Mouse (Mus musculus): ENCODE measurements around the gene Atad2b. TPM values are rescaled to one million over a fixed set of nuclear protein-coding genes. Genes with fewer than 3 reads are reported as not detected.
"Not testable (repeated sequence)": the region's sequence is repeated elsewhere in the genome, so short reads cannot be mapped to it uniquely, and the experiment has no call there.

Atad2b gene
- total RNA-seq (2017), result 40.0 and 48.1 TPM in 2 replicates

DNA sequence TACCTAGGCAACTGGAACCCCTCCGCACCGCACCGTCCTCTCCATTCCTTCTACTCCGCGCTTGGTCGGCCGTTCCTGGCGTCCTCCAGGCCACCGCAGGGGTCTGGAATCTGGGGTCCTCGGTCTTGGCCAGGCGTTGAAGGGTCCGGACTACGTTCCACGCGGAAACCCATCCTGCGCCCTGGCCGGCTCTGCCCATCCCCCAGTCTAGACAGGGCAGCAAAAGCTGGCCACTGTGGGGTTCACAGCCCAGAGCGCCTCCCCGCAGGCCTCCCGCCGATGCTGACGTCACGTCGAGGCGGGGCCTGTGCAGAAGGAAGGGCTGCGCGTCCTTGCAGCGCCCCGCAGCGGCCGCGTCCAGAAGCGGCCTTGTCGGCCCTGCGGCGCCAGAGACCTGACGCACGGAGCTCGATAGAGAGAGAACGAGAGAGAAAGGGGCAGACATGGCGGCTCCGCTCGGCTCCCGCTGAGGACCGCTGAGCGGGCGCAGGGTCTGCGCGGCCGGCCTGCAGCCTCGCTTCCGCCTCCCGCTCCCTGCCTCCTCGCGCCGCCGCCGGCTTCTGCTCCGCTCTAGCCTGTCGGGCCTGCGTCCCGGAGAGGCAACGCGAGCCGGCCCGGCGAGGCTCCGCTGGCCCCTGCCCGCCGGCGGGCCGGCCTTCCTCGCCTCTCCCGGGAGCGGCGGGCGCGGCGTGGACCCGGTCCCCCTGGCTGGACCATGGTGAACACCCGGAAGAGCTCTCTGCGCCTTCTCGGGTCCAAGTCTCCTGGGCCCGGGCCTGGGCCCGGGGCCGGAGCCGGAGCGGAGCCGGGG, at the start of gene Atad2b:
Atad2b (plus strand) TSS at position 360 of the 811 bp plus-strand sequence.
- ATAC-seq (replicated peaks in 1 of 2; ENCODE audit: insufficient read depth in 1 of 2, low FRiP score in 2 of 2, low TSS enrichment in 1 of 2, low read depth in 1 of 2, poor library complexity in 2 of 2, severe bottlenecking in 2 of 2), result peak; percentile 83 to 88

DNA sequence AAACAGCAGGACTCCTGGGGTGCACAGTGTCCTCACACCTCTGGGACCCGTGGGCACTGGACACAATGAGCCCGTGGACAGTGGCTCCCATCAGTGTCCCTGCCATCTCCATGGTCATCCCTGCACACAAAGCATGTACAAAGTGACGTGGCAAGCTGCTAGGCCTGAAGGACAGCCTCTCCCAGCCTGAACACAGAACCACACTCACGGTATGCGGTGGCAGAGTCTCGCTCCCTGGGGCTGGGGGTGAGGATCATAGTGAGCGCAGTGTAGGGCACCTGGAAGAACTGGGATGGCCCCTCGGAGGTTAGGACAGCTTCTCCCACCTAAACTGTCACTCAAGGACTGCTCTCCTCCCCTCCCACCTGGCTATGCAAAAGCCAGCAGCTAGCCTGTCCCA, 48.2 kb upstream of the Atad2b start:
- ATAC-seq (replicated peaks in 1 of 2; ENCODE audit: insufficient read depth in 1 of 2, low FRiP score in 2 of 2, low TSS enrichment in 1 of 2, low read depth in 1 of 2, poor library complexity in 2 of 2, severe bottlenecking in 2 of 2), result no peak

DNA sequence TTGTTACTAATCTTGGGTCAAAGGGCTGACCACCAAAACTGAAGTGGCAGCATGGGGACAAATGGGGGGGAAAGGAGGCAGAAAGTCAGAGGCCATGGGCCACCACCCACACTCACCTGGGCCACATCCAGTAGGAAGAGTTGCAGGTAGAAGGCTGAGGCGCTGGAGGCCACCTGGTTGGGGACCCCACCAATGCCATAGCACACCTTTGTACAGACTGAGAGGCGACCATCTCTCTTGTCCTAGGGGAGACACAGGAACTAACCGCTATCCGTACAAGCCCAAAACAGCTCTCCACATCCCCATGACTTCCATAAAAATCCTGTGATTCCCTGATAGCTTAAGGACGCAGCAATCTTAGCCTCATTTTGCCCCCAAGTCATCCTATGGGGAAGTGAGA, 45.9 kb upstream of the Atad2b start:
- no peak for ATAC-seq (replicated peaks in 1 of 2; ENCODE audit: insufficient read depth in 1 of 2, low FRiP score in 2 of 2, low TSS enrichment in 1 of 2, low read depth in 1 of 2, poor library complexity in 2 of 2, severe bottlenecking in 2 of 2)

DNA sequence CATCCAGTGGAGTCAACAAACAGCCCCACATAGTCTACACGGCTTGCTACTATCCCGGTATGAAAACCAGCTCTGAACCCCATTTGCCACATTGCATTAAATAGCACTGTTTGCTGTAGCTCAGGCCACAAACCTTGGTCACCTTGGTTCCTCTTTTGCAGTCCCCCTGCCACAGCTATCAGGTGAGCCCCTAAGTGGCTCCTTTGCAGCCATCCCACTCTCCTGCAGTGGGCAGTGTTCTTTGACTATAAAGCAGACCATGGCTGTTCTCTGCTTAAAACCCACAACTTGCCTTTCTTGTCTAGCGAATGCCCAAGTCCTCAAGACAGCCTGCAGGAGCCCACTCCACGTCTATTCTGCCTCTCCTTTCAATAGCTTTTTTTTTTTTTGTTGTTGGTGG, 44.9 kb upstream of the Atad2b start:
- ATAC-seq (replicated peaks in 1 of 2; ENCODE audit: insufficient read depth in 1 of 2, low FRiP score in 2 of 2, low TSS enrichment in 1 of 2, low read depth in 1 of 2, poor library complexity in 2 of 2, severe bottlenecking in 2 of 2), result no peak

DNA sequence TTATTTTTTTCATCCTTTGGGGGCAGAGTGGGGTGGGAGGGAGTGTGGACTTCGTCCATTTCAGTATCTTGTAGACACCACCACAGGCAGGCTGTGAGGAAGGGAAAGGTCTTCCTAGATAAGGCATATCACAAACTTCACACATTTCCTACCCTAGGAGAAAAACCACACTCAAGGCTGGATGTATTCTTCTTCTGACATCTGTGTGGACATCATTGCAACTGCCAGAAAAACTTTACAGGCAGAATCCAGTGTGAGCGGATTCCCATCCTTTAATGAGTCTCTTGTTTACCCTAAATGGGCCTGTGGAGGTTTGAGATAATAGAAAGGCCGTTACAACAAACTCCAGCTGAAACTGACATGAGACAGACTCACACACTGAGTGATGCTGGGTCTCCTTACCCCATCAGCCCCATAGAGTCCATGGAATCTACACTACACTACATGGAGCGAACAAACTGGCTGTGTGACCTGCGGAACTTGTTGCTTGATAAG, 44.1 kb upstream of the Atad2b start:
- ATAC-seq (replicated peaks in 1 of 2; ENCODE audit: insufficient read depth in 1 of 2, low FRiP score in 2 of 2, low TSS enrichment in 1 of 2, low read depth in 1 of 2, poor library complexity in 2 of 2, severe bottlenecking in 2 of 2), result peak in 1 of 2 experiments; percentile 36; a peak in 1 of 4 replicates

DNA sequence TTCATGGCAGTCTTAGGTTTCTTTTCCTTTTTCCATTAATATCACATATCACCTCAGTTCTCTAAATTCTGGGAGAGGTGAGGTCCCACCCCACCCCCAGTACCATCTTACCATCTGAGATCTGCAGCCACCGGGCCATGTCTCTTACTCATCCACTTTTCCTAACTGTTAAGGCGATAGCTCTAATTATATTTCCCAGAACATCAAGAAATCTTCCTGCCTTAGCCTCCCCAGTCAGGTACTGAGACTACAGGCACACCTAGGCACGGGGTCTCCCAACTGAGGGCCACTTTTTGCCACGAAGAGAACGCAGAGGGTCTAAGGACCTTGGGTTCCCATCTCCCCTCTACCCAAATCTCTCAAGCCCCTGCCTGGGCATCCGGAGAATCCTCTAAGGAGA, 43.6 kb upstream of the Atad2b start:
- ATAC-seq (replicated peaks in 1 of 2; ENCODE audit: insufficient read depth in 1 of 2, low FRiP score in 2 of 2, low TSS enrichment in 1 of 2, low read depth in 1 of 2, poor library complexity in 2 of 2, severe bottlenecking in 2 of 2), result no peak

DNA sequence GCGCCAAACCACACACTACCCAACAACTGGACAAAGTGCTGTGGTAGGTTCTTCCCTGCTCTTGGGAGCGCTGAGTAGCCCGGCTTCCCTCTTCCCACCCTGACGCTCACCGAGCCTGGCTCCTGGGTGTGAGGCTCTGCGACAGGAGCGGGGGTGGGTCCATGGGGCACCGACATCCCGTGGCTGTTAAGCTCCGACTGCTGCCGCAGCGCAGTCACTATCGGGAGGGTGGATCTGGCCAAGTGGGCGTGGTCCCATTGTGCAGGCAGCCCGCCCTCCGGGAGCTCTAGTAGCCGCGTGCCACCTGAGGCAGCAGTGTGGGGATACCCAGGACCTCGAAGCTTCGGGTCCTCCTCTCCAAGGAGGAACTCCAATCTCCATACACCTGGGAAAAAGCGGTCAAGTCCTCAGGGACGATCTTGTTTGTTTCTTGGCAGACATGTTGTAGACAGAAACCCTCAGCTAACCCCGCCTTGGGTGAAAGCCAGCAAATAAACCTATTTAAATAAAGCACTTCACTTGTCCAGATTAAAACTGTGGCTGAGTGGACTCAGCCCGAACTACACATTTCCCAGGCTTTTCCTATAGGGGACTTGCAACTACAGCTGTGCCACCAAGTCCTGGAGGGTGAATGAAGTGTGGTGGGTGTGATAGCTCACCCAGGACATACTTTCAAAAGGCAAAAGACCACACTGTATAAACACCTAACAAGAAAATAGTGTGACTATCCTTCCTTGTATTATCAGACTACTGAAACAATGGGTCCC, 42.8 kb upstream of the Atad2b start, which contains the start of gene Mfsd2b:
Mfsd2b (minus strand) TSS at position 199 of the 767 bp plus-strand sequence.
- peak; percentile 87 to 91 for ATAC-seq (replicated peaks in 1 of 2; ENCODE audit: insufficient read depth in 1 of 2, low FRiP score in 2 of 2, low TSS enrichment in 1 of 2, low read depth in 1 of 2, poor library complexity in 2 of 2, severe bottlenecking in 2 of 2)

DNA sequence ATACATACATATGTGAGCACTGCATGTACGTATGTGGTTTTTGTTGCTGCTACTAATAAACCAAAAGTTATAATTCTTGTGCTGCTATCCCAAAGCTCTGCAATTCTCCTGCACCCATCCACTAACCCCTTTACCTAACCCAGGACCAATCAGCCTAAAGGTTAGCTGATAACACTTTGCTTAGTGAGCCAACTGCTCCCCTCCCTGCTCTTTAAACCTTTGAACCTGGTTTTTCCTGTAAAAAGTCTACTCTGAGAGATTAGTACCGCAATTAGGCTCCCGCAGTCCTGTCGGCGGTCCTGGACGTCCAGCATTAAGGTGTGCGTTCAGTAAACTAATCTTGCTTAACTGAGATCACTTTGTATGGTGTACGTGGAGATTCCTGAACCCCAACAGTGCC, 41.5 kb upstream of the Atad2b start:
- no peak for ATAC-seq (replicated peaks in 1 of 2; ENCODE audit: insufficient read depth in 1 of 2, low FRiP score in 2 of 2, low TSS enrichment in 1 of 2, low read depth in 1 of 2, poor library complexity in 2 of 2, severe bottlenecking in 2 of 2)

DNA sequence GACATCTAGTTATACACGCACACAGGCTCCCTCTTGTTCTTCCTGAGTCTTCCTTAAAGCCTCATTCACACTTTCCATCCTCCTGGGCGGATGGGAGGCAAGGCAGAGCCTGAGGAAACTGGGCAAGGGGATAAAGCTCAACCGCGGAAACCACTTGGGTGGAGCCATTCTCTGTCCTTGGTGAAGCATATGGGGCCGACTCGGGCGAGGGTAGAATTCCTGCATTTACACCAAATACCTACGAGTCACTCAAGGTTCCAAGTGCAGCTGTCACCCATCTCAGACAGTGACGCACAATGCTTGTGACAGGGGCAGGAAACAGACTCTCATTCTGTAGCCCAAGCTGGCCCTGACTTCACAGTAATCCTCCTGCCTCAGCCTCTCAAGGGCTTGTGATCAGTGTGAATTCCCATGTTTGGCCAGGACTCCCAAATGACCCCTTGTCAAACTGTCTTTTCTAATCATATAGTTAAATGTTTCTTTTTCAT, 38.8 kb upstream of the Atad2b start:
- ATAC-seq (replicated peaks in 1 of 2; ENCODE audit: insufficient read depth in 1 of 2, low FRiP score in 2 of 2, low TSS enrichment in 1 of 2, low read depth in 1 of 2, poor library complexity in 2 of 2, severe bottlenecking in 2 of 2), result 0 out of 4 replicates have a peak, but pooled peaks of 1 of the 2 experiments have one; percentile 24

DNA sequence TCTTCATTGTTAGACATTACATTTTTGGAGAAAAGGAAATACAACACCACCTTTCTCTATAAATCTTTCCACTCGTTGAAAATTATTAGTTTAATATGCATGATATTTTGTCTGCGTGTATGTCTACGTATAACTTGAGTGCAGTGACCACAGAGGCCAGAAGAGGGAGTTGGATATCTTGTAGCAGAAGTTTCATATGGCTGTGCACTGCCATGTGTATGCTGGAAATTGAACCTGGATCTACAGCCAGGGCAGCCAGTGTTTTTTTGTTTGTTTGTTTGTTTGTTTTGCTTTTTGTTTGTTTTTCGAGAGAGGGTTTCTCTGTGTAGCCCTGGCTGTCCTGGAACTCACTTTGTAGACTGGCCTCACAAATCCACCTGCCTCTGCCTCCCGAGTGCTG, 38.1 kb upstream of the Atad2b start:
- ATAC-seq (replicated peaks in 1 of 2; ENCODE audit: insufficient read depth in 1 of 2, low FRiP score in 2 of 2, low TSS enrichment in 1 of 2, low read depth in 1 of 2, poor library complexity in 2 of 2, severe bottlenecking in 2 of 2), result no peak

DNA sequence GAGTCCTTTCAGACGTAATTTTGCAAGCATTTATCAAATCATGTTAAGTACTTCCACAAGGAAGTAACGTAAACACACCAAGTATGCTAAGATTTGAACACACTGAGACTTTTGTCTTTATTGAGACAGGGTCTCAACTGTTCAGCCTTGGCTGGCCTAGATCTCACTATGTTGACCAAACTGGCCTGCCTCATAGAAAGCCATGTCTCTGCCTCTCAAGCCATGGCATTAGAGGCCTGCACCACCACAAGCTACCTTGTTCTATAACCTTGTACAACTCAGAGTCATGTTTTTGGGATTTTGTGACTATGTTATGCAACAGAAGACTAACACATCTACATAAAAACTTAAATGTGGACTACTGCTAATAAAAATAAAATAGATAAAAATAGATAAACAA, 35.1 kb upstream of the Atad2b start:
- ATAC-seq (replicated peaks in 1 of 2; ENCODE audit: insufficient read depth in 1 of 2, low FRiP score in 2 of 2, low TSS enrichment in 1 of 2, low read depth in 1 of 2, poor library complexity in 2 of 2, severe bottlenecking in 2 of 2), result no peak

DNA sequence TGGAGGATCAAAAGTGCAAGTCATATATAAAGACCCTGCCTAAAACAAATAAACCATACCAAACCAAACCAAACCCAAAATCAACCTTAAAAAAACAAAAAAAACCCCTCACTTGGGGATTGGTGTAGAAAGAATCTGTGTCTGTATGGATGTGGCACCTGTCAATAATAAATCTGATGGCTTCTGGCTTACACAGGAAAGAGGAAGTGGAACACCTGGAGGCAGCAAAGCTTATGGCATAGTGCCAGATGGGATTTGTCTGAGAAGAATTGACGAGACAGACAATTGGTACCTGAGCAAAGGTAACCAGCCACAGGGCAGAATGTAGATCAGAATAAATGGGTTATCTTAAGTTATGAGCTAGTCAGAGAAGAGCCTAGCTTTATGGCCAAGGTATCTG, 32.1 kb upstream of the Atad2b start:
- no peak for ATAC-seq (replicated peaks in 1 of 2; ENCODE audit: insufficient read depth in 1 of 2, low FRiP score in 2 of 2, low TSS enrichment in 1 of 2, low read depth in 1 of 2, poor library complexity in 2 of 2, severe bottlenecking in 2 of 2)

DNA sequence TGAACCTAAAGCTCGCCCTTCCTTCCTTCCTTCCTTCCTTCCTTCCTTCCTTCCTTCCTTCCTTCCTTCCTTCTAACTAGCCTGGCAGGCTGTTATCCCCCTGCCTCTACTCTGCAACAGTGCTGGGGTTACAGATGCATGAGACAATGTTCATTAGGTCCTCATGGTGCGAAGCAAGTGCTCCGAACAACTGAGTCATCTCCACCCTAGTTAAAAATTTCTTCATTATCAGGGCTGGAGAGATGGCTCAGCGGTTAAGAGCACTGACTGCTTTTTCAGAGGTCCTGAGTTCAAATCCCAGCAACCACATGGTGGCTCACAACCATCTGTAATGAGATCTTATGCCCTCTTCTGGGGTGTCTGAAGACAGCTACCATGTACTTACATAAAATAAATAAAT, 30.6 kb upstream of the Atad2b start:
- ATAC-seq (replicated peaks in 1 of 2; ENCODE audit: insufficient read depth in 1 of 2, low FRiP score in 2 of 2, low TSS enrichment in 1 of 2, low read depth in 1 of 2, poor library complexity in 2 of 2, severe bottlenecking in 2 of 2), result not testable (repeated sequence)

DNA sequence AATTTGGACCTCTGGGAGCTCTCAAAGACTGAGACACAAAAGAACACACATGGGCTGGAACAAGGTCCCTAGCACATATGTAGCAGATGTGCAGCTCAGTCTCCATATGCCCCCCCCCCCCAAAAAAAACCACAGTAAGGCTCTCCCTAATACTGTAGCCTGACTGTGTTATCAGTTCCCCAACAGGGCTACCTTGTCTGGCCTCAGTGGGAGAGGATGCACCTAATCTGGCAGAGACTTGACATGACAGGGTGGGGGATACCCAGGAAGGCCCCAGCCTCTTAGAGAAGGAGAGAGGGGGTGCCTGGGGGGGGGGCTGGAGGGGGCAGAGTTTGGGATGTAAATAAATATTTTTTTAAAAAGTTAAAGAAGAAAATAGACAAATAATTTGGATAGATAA, 28.4 kb upstream of the Atad2b start:
- ATAC-seq (replicated peaks in 1 of 2; ENCODE audit: insufficient read depth in 1 of 2, low FRiP score in 2 of 2, low TSS enrichment in 1 of 2, low read depth in 1 of 2, poor library complexity in 2 of 2, severe bottlenecking in 2 of 2), result no peak

DNA sequence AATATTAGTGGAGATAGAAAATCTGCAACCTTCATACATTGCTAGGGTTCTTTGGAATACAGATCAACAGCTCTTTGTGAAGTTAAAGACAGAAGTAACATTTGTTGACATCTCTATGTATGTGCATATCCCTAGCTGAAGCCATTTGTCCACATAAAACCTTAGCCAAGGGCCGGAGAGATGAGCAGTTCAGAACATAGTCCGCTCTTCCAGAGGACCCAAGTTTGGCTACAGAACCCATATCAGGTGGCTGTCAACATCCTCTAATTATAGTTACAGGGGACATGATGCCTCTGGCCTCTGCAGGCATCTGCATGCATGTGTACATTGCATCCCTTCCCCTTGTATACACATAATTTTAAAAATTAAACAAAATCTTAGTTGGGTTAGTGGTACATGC, 27.9 kb upstream of the Atad2b start:
- no peak for ATAC-seq (replicated peaks in 1 of 2; ENCODE audit: insufficient read depth in 1 of 2, low FRiP score in 2 of 2, low TSS enrichment in 1 of 2, low read depth in 1 of 2, poor library complexity in 2 of 2, severe bottlenecking in 2 of 2)

DNA sequence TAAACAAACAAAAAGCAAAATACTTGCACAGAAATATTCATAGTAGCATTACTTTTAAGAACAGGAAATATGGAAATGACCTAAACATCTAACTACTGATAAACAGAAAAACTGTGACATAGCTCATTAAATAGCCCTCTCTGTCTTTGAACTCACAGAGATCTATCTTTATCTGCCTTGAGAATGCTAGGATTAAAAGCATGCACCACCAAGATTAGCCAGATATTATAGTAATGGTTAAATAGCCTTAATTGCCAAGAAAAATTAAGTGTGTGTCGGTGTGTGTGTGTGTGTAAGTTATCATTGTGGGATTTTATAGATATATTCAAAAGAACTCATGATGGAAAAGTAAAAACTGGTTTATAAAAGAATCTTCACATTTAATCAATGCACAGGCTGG, 27.3 kb upstream of the Atad2b start:
- no peak for ATAC-seq (replicated peaks in 1 of 2; ENCODE audit: insufficient read depth in 1 of 2, low FRiP score in 2 of 2, low TSS enrichment in 1 of 2, low read depth in 1 of 2, poor library complexity in 2 of 2, severe bottlenecking in 2 of 2)

DNA sequence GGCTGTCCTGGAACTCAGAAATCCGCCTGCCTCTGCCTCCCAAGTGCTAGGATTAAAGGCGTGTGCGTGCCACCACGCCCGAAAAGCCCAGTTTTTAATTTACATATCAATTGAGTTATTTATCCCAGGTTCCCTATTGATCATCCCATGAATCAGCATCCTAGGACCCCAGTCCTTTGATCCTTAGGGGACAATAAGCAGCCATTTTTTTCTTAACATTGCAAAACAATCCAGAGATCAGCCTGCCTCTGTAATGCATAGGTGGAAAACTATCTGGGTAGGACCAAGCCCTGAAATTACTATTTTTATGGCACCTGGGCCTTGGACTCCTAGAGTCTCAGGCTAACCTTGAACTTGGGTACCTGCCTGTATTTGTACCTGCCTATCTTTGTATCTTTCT, 19.1 kb upstream of the Atad2b start:
- no peak for ATAC-seq (replicated peaks in 1 of 2; ENCODE audit: insufficient read depth in 1 of 2, low FRiP score in 2 of 2, low TSS enrichment in 1 of 2, low read depth in 1 of 2, poor library complexity in 2 of 2, severe bottlenecking in 2 of 2)

DNA sequence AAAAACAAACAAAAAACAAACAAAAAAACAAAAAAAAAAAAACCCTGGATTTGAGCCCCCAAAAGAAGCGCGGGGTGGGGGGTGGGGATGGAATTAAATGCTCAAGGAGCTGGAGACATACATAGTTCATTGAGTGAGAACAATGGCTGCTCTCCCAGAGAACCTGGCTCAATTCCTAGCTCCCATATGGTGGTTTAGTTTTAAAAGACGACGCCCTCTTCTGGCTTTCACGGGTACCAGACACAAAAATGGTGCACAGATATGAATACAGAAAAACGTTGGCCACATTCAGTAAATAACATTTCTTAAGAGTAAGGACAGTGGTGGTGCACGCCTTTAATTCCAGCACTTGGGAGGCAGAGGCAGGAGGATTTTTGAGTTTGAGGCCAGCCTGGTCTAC, 11.2 kb upstream of the Atad2b start:
- no peak for ATAC-seq (replicated peaks in 1 of 2; ENCODE audit: insufficient read depth in 1 of 2, low FRiP score in 2 of 2, low TSS enrichment in 1 of 2, low read depth in 1 of 2, poor library complexity in 2 of 2, severe bottlenecking in 2 of 2)

Data from hematopoietic stem cell, adult 5-6 weeks (primary cell).